ENCODE assay signal across 25 mouse cellular contexts in genomic region chr8:48825666-48826065, GRCm38 (mm10). TPM values are rescaled to one million over a fixed set of nuclear protein-coding genes. Genes with fewer than 3 reads are reported as not detected.
A peak's percentile ranks its signal among the peaks of the same experiment; 100 is the strongest.
DNase-seq lines count a peak whose midpoint lies in the region; ATAC-seq and TF ChIP-seq lines count a peak whose summit lies in the region.
"Had no signal": no experiment of that assay in that cellular context is flagged by ENCODE, and none has a peak within 500 bp of the region (broad histone marks: within the 10 kb centered on the region; RNA-seq: fewer than 3 reads in every experiment).

No protein-coding gene starts in this region.

- ATAC-seq in Patski, result peak; percentile 75
- ATAC-seq: activated CD4-positive, CD25-positive, alpha-beta regulatory T cell, adult 4 months; forebrain, embryonic 14.5 days; forebrain, embryonic 16.5 days had no signal

- peak; percentile 19 for DNase-seq in adrenal gland, adult 2 months
- no peak for DNase-seq in adrenal gland, postnatal 14 days
- no peak for DNase-seq in Patski (ENCODE audit: low read depth, low spot score)
- DNase-seq in left cerebral cortex, postnatal 36 days (ENCODE audit: low spot score in 2 of 2), result no peak
- DNase-seq in T-cell, adult 2 months (ENCODE audit: low spot score), result no peak
- DNase-seq: adrenal gland, postnatal 10 days; adrenal gland, postnatal 36 days; B cell, adult 2 months; cerebellum, adult 11-12 months; cerebellum, adult 2 months; cerebellum, adult 9-10 months; cerebellum, postnatal 10 days; cerebellum, postnatal 36 days; embryo, embryonic 11 days had no signal

- H3K79me3 ChIP-seq in C2C12 (ENCODE audit: low read depth), result no peaks in the 10 kb centered on the region

- no peak overlapping the region for H3K4me3 ChIP-seq in C2C12 (ENCODE audit: insufficient read depth, poor library complexity, severe bottlenecking)
- H3K4me3 ChIP-seq: embryonic facial prominence, embryonic 13.5 days; embryonic facial prominence, embryonic 15.5 days; erythroblast, embryonic 14.5 days; forebrain, embryonic 10.5 days; forebrain, embryonic 12.5 days had no signal

- no peak overlapping the region for H3ac ChIP-seq in C2C12 (ENCODE audit: control insufficient read depth, insufficient read length, low read depth)

- no peaks in the 10 kb centered on the region for H3K36me3 ChIP-seq in C2C12 (ENCODE audit: control insufficient read depth, insufficient read depth)
- H3K36me3 ChIP-seq: embryonic facial prominence, embryonic 13.5 days; embryonic facial prominence, embryonic 15.5 days; forebrain, embryonic 12.5 days had no signal

- intact Hi-C loops in left cerebral cortex, postnatal 36 days (cut with DNase I), result no loop called here

- POLR2A ChIA-PET in Patski (lab: Charles Lee), result no interaction called here

- in situ Hi-C loops in Patski (cut with MboI; ENCODE audit: low pct_unique_long_range_greater_than_20kb), result no loop called here

- TF ChIP-seq CTCF in C2C12 (IDR thresholded peaks at IDR 0.05; ENCODE audit: control insufficient read depth, insufficient read depth, insufficient read length) (no peak), Patski (IDR thresholded peaks at IDR 0.05) (no peak)

- CTCF ChIA-PET in Patski (lab: Charles Lee), result no interaction called here

- H3K27me3 ChIP-seq in C2C12 (ENCODE audit: control insufficient read depth, insufficient read depth, insufficient read length), result no peaks in the 10 kb centered on the region
- no peaks in the 10 kb centered on the region for H3K27me3 ChIP-seq in Patski
- H3K27me3 ChIP-seq: embryonic facial prominence, embryonic 13.5 days; embryonic facial prominence, embryonic 15.5 days; forebrain, embryonic 12.5 days had no signal

- H3K79me2 ChIP-seq in C2C12 (ENCODE audit: control insufficient read depth, insufficient read depth), result no peaks in the 10 kb centered on the region

TF ChIP-seq in C2C12, 6 proteins besides CTCF, POLR2A, EP300 and RAD21:
- TF ChIP-seq USF1 (IDR thresholded peaks at IDR 0.05; ENCODE audit: low read depth) (no peak), FOSL1 (IDR thresholded peaks at IDR 0.05; ENCODE audit: insufficient read depth, low read length, poor library complexity, severe bottlenecking) (peak; percentile 58)

RNA-seq across cellular contexts. Expression of gene Tenm3, which starts 18.1 kb away (rescaled TPM):
- total RNA-seq in adrenal gland, adult 2 months (2021), result 10 to 100 TPM in 1 of 2 experiments, 1 to 10 TPM in 1; 4.6 to 25.5 TPM
- 6.7 and 11.6 TPM in 2 replicates for polyA plus RNA-seq in adrenal gland, adult 2 months (2012; rRNA removed)
- 19.7 and 20.2 TPM in 2 replicates for total RNA-seq in adrenal gland, postnatal 14 days (2021)
- polyA plus RNA-seq in C2C12 (2012; fragmentation: generic; extraction: Trizol) (18.2 TPM), Patski (2021) (3.0 TPM)
- total RNA-seq in left cerebral cortex, postnatal 36 days (2021), result 10 to 100 TPM; 79.3 to 79.7 TPM
- total RNA-seq: common myeloid progenitor, adult 5-6 weeks; MEL had no signal
- polyA plus RNA-seq: activated CD4-positive, CD25-positive, alpha-beta regulatory T cell, adult 4 months had no signal
